Mouse (Mus musculus): ENCODE results near the gene Tmco4. TPM values are rescaled to one million over a fixed set of nuclear protein-coding genes. Genes with fewer than 3 reads are reported as not detected.

Tmco4 gene
- polyA plus RNA-seq, 1 experiment from 2014 or later, result 1.3 TPM

GRCm38 (mm10) chr4:139091066-139091465, 118.4 kb downstream of the Tmco4 start:
- no peaks in the 10 kb centered on the region; the same call in 1 of the 2 replicates for H3K9me3 ChIP-seq
- peaks cover 90% of the 10 kb centered on the region for H3K27me3 ChIP-seq
- peak overlapping the region; percentile 60 for H3K4me3 ChIP-seq
- peaks cover 37% of the 10 kb centered on the region for H3K4me1 ChIP-seq (replicated peaks)
- ATAC-seq (ENCODE audit: low FRiP score), result no peak
- peak overlapping the region; percentile 89 for H3K4me2 ChIP-seq
- peak overlapping the region; percentile 75 for H3K27ac ChIP-seq
- no peaks in the 10 kb centered on the region for H3K36me3 ChIP-seq
- H3K9ac ChIP-seq, result peak overlapping the region; percentile 81; the same call in 1 of the 2 replicates
- 23% methylated on average over 7 of the region's 7 CpGs for WGBS

GRCm38 (mm10) chr4:139091478-139092355, 119.0 kb downstream of the Tmco4 start:
- ATAC-seq (ENCODE audit: low FRiP score), result peak; percentile 50
- Histone ChIP-seq H3K36me3 (no peaks in the 10 kb centered on the region), H3K27me3 (peaks cover 93% of the 10 kb centered on the region), H3K4me3 (peak overlapping the region; percentile 60), H3K9ac (peak overlapping the region; percentile 81), H3K4me2 (peak overlapping the region; percentile 89), H3K9me3 (no peaks in the 10 kb centered on the region; the same call in 1 of the 2 replicates), H3K4me1 (replicated peaks) (peaks cover 37% of the 10 kb centered on the region), H3K27ac (peak overlapping the region; percentile 75)
- WGBS, result under 1% methylated on average over 28 of the region's 28 CpGs

GRCm38 (mm10) chr4:139092356-139093195, 119.9 kb downstream of the Tmco4 start, which contains the start of gene Nbl1:
Gene Nbl1 (minus strand): TSS chr4:139092993.
- H3K27me3 ChIP-seq, result peaks cover 85% of the 10 kb centered on the region
- H3K4me3 ChIP-seq, result peak within 1 kb of the TSS; percentile 60
- H3K36me3 ChIP-seq, result no peaks in the 10 kb centered on the region
- ATAC-seq (ENCODE audit: low FRiP score), result no peak
- H3K27ac ChIP-seq, result peak within 1 kb of the TSS; percentile 75
- WGBS, result 1% methylated on average over 91 of the region's 105 CpGs
- H3K9ac ChIP-seq, result peak within 1 kb of the TSS; percentile 81
- H3K4me1 ChIP-seq (replicated peaks), result peaks cover 37% of the 10 kb centered on the region
- no peaks in the 10 kb centered on the region; the same call in 1 of the 2 replicates for H3K9me3 ChIP-seq
- H3K4me2 ChIP-seq, result peak within 1 kb of the TSS; percentile 89

GRCm38 (mm10) chr4:139093196-139093530, 120.5 kb downstream of the Tmco4 start:
- Histone ChIP-seq H3K4me1 (replicated peaks) (peaks cover 37% of the 10 kb centered on the region), H3K27ac (no peak overlapping the region), H3K27me3 (peaks cover 79% of the 10 kb centered on the region), H3K4me3 (peak overlapping the region; percentile 60), H3K9ac (peak overlapping the region; percentile 81), H3K36me3 (no peaks in the 10 kb centered on the region), H3K4me2 (peak overlapping the region; percentile 89), H3K9me3 (no peaks in the 10 kb centered on the region; the same call in 1 of the 2 replicates)
- WGBS, result 28% methylated on average over 13 of the region's 13 CpGs
- ATAC-seq (ENCODE audit: low FRiP score), result no peak

- H3K9ac ChIP-seq, result no peak overlapping the region
- no peak overlapping the region for H3K27ac ChIP-seq
- H3K9me3 ChIP-seq, result no peaks in the 10 kb centered on the region; the same call in 1 of the 2 replicates
- no peak overlapping the region for H3K4me2 ChIP-seq
- no peaks in the 10 kb centered on the region for H3K36me3 ChIP-seq
- no peak for ATAC-seq (ENCODE audit: low FRiP score)
- WGBS, result 74% methylated on average over 1 of the region's 1 CpGs
- H3K4me3 ChIP-seq, result no peak overlapping the region
- peaks cover 32% of the 10 kb centered on the region for H3K4me1 ChIP-seq (replicated peaks)
- peaks cover 58% of the 10 kb centered on the region for H3K27me3 ChIP-seq
Observed at GRCm38 (mm10) chr4:139095406-139095805, 122.7 kb downstream of the Tmco4 start.

- 80% methylated on average over 5 of the region's 5 CpGs for WGBS
- Histone ChIP-seq H3K4me1 (replicated peaks) (peaks cover 24% of the 10 kb centered on the region), H3K9ac (no peak overlapping the region), H3K36me3 (0 out of 2 replicates have a peak, but pooled peaks cover 3% of the 10 kb centered on the region), H3K9me3 (no peaks in the 10 kb centered on the region; the same call in 1 of the 2 replicates), H3K4me3 (no peak overlapping the region), H3K4me2 (no peak overlapping the region), H3K27me3 (peaks cover 50% of the 10 kb centered on the region), H3K27ac (no peak overlapping the region)
- no peak for ATAC-seq (ENCODE audit: low FRiP score)
Observed at GRCm38 (mm10) chr4:139096201-139096600, 123.5 kb downstream of the Tmco4 start.

GRCm38 (mm10) chr4:139100326-139100725, 127.6 kb downstream of the Tmco4 start:
- Histone ChIP-seq H3K9me3 (no peaks in the 10 kb centered on the region), H3K4me3 (no peak overlapping the region), H3K4me1 (replicated peaks) (peaks cover 14% of the 10 kb centered on the region), H3K9ac (no peak overlapping the region), H3K4me2 (no peak overlapping the region), H3K36me3 (peaks cover 37% of the 10 kb centered on the region), H3K27me3 (peaks cover 9% of the 10 kb centered on the region; the same call in 1 of the 2 replicates), H3K27ac (no peak overlapping the region)
- 92% methylated on average over 8 of the region's 8 CpGs for WGBS
- ATAC-seq (ENCODE audit: low FRiP score), result no peak

GRCm38 (mm10) chr4:139101546-139101945, 128.9 kb downstream of the Tmco4 start:
- no peaks in the 10 kb centered on the region for H3K9me3 ChIP-seq
- WGBS, result 78% methylated on average over 6 of the region's 6 CpGs
- ATAC-seq (ENCODE audit: low FRiP score), result no peak
- H3K27me3 ChIP-seq, result peaks cover 1% of the 10 kb centered on the region; the same call in 1 of the 2 replicates
- H3K4me1 ChIP-seq (replicated peaks), result peaks cover 21% of the 10 kb centered on the region
- no peak overlapping the region for H3K4me3 ChIP-seq
- H3K9ac ChIP-seq, result no peak overlapping the region
- no peak overlapping the region for H3K4me2 ChIP-seq
- H3K36me3 ChIP-seq, result peaks cover 37% of the 10 kb centered on the region
- no peak overlapping the region for H3K27ac ChIP-seq

GRCm38 (mm10) chr4:139105453-139105852, 132.8 kb downstream of the Tmco4 start:
- H3K27me3 ChIP-seq, result no peaks in the 10 kb centered on the region
- peaks cover 37% of the 10 kb centered on the region for H3K36me3 ChIP-seq
- ATAC-seq (ENCODE audit: low FRiP score), result no peak
- H3K4me3 ChIP-seq, result no peak overlapping the region
- no peak overlapping the region for H3K4me2 ChIP-seq
- peaks cover 23% of the 10 kb centered on the region for H3K4me1 ChIP-seq (replicated peaks)
- 97% methylated on average over 1 of the region's 1 CpGs for WGBS
- H3K27ac ChIP-seq, result no peak overlapping the region
- no peak overlapping the region for H3K9ac ChIP-seq
- no peaks in the 10 kb centered on the region for H3K9me3 ChIP-seq

Other genes starting within 250 kb of the Tmco4 start
- gene Pla2g2c, start 248.1 kb upstream of the Tmco4 start, polyA plus RNA-seq (2015; fragmentation: Nextera tagmentation; extraction: Ambion mirVana), result 0.44 and 0.91 TPM in 2 replicates
- 3.8 and 4.1 TPM in 2 replicates for gene Ubxn10, start 235.7 kb upstream of the Tmco4 start, polyA plus RNA-seq (2015; fragmentation: Nextera tagmentation; extraction: Ambion mirVana)
- 0.06 and 0.13 TPM in 2 replicates for gene Pla2g2f, start 215.3 kb upstream of the Tmco4 start, polyA plus RNA-seq (2015; fragmentation: Nextera tagmentation; extraction: Ambion mirVana)
- gene Pla2g2d, start 197.2 kb upstream of the Tmco4 start, polyA plus RNA-seq (2015; fragmentation: Nextera tagmentation; extraction: Ambion mirVana), result 0.90 and 1.8 TPM in 2 replicates
- 0.25 and 0.49 TPM in 2 replicates for gene Pla2g5, start 109.4 kb upstream of the Tmco4 start, polyA plus RNA-seq (2015; fragmentation: Nextera tagmentation; extraction: Ambion mirVana)
- gene Gm13030, start 98.9 kb upstream of the Tmco4 start, polyA plus RNA-seq (2015; fragmentation: Nextera tagmentation; extraction: Ambion mirVana), result not detected in 2 replicates
- not detected in 2 replicates for gene Pla2g2e, start 94.9 kb upstream of the Tmco4 start, polyA plus RNA-seq (2015; fragmentation: Nextera tagmentation; extraction: Ambion mirVana)
- 2.5 and 3.5 TPM in 2 replicates for gene Otud3, start 58.9 kb upstream of the Tmco4 start, polyA plus RNA-seq (2015; fragmentation: Nextera tagmentation; extraction: Ambion mirVana)
- gene Rnf186, start 5.8 kb upstream of the Tmco4 start, polyA plus RNA-seq (2015; fragmentation: Nextera tagmentation; extraction: Ambion mirVana), result not detected in 2 replicates
- gene Htr6, start 102.7 kb downstream of the Tmco4 start, polyA plus RNA-seq (2015; fragmentation: Nextera tagmentation; extraction: Ambion mirVana), result 0.18 and 0.27 TPM in 2 replicates
- gene Nbl1, start 120.1 kb downstream of the Tmco4 start, polyA plus RNA-seq (2015; fragmentation: Nextera tagmentation; extraction: Ambion mirVana), result 40.8 and 45.3 TPM in 2 replicates
- gene Minos1, start 158.2 kb downstream of the Tmco4 start, polyA plus RNA-seq (2015; fragmentation: Nextera tagmentation; extraction: Ambion mirVana), result 424 and 441 TPM in 2 replicates
- 340 and 343 TPM in 2 replicates for gene Capzb, start 220.0 kb downstream of the Tmco4 start, polyA plus RNA-seq (2015; fragmentation: Nextera tagmentation; extraction: Ambion mirVana)

All from hindbrain, embryonic 13.5 days (tissue).